Mouse (Mus musculus): ENCODE results near the gene Sord. TPM values are rescaled to one million over a fixed set of nuclear protein-coding genes. Genes with fewer than 3 reads are reported as not detected.

The Sord gene
- polyA plus RNA-seq, 1 experiment from 2014 or later, result 49.7 TPM

DNA sequence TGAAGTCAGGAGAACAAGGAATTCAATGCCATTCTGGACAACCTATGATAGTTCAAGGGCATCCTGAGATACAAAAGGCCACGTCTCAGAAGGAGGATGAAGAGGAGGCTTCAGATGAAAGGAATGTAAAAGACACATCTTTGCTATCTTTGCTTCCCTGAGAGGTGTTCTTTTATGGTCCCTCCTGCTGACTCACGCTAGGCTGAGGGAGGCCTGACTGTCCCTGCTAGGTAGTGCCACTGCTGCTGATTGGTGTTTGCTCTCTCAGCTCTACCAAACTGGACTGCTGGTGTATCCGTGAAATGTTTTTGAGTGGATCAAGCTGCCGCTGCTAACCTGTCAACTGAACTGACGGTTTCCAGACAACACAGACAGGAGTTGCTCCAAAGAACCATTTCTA is 12.8 kb upstream of the Sord start:
- Histone ChIP-seq H3K9me3 (ENCODE audit: control insufficient read depth, low read length) (no peaks in the 10 kb centered on the region), H3K4me3 (ENCODE audit: low read depth, low read length) (no peak overlapping the region), H3K9ac (ENCODE audit: low read length) (no peak overlapping the region), H3K27ac (replicated peaks) (no peak overlapping the region), H3K4me2 (replicated peaks; ENCODE audit: low read depth) (no peak overlapping the region), H3K4me1 (replicated peaks; ENCODE audit: control insufficient read depth, insufficient read depth) (no peaks in the 10 kb centered on the region), H3K27me3 (ENCODE audit: control insufficient read depth, insufficient read depth, low read length) (no peaks in the 10 kb centered on the region), H3K36me3 (ENCODE audit: control insufficient read depth, insufficient read depth, low read length) (no peaks in the 10 kb centered on the region)
- DNase-seq (ENCODE audit: low spot score), result no peak
- WGBS, result 26% methylated on average over 5 of the region's 5 CpGs
- no peak for ATAC-seq (ENCODE audit: low FRiP score, low TSS enrichment)
- no peak for TF ChIP-seq EP300 (optimal IDR thresholded peaks at IDR 0.05)
- TF ChIP-seq CTCF (IDR thresholded peaks at IDR 0.05; ENCODE audit: low read depth), result no peak

DNA sequence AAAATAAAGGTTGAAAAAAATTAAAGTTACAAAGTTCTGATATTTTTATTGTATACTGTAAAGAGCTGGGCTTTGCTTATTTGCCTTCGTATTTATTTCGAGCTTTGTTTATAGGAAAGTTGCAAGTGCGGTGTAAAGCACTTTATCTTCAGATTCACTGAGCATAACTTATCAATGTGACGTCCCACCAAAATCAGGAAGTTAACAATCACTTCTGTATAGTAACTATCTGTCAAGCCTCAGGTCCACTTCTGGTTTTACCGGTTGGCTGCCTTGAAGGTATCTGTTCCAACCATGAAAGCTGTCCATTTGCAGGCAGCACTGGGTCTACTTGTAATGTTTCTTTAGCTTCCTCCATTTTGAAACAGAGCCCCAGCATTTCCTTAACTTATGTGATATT is 12.3 kb upstream of the Sord start:
- no peak overlapping the region for H3K27ac ChIP-seq (replicated peaks)
- TF ChIP-seq EP300 (optimal IDR thresholded peaks at IDR 0.05) (no peak), CTCF (IDR thresholded peaks at IDR 0.05; ENCODE audit: low read depth) (no peak)

DNA sequence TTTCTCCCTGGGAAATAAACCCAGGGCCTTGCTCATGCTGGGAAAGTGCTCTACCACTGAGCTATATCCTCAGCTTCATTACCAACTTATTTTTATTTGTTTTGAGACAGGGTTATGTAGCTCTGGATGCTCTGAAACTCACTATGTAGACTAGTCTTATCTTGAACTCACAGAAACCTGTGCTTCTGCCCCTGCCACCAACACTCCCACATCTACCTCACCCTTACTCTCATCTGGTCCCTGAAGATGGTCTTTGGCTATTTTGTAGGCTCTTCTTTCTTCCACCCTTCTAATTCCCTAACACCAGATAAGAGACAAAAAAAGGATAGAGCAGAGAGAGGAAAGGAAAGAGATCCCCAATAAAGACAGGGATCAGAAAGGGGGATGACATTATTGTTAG is 10.9 kb upstream of the Sord start:
- Histone ChIP-seq H3K27me3 (ENCODE audit: control insufficient read depth, insufficient read depth, low read length) (no peaks in the 10 kb centered on the region), H3K27ac (replicated peaks) (no peak overlapping the region), H3K4me2 (replicated peaks; ENCODE audit: low read depth) (no peak overlapping the region), H3K4me3 (ENCODE audit: low read depth, low read length) (no peak overlapping the region), H3K9me3 (ENCODE audit: control insufficient read depth, low read length) (no peaks in the 10 kb centered on the region), H3K36me3 (ENCODE audit: control insufficient read depth, insufficient read depth, low read length) (no peaks in the 10 kb centered on the region), H3K4me1 (replicated peaks; ENCODE audit: control insufficient read depth, insufficient read depth) (no peaks in the 10 kb centered on the region), H3K9ac (ENCODE audit: low read length) (no peak overlapping the region)
- TF ChIP-seq EP300 (optimal IDR thresholded peaks at IDR 0.05), result no peak
- TF ChIP-seq CTCF (IDR thresholded peaks at IDR 0.05; ENCODE audit: low read depth), result no peak
- no peak for DNase-seq (ENCODE audit: low spot score)
- no peak for ATAC-seq (ENCODE audit: low FRiP score, low TSS enrichment)

More for the DNA sequence above, 12.3 kb upstream of the Sord start:
- ATAC-seq (ENCODE audit: low FRiP score, low TSS enrichment) (no peak), DNase-seq (ENCODE audit: low spot score) (no peak)
- no peaks in the 10 kb centered on the region for H3K27me3 ChIP-seq (ENCODE audit: control insufficient read depth, insufficient read depth, low read length)
- no peaks in the 10 kb centered on the region for H3K9me3 ChIP-seq (ENCODE audit: control insufficient read depth, low read length)
- no peak overlapping the region for H3K9ac ChIP-seq (ENCODE audit: low read length)
- H3K36me3 ChIP-seq (ENCODE audit: control insufficient read depth, insufficient read depth, low read length), result no peaks in the 10 kb centered on the region
- no peak overlapping the region for H3K4me2 ChIP-seq (replicated peaks; ENCODE audit: low read depth)
- WGBS, result 52% methylated on average over 5 of the region's 5 CpGs
- no peaks in the 10 kb centered on the region for H3K4me1 ChIP-seq (replicated peaks; ENCODE audit: control insufficient read depth, insufficient read depth)
- no peak overlapping the region for H3K4me3 ChIP-seq (ENCODE audit: low read depth, low read length)

DNA sequence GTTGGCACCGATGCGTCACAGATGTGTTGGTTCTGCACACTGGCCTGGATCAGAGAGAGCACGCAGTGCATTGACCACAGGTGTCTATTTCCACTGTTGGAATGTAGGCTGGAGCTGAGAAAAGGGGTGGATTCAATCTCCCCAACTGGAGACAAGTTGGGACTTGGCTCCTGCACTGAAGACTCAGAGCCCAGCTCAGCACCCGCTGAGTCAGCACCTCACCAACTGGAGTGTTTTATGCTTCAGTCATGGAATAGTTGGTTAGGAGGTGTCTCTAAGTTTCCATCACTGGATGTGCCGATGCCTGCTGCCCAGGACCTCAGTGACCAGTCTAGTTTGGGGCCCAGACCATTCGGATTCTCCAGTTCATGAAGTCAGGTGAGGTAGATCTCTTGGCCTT is 4.2 kb upstream of the Sord start:
- WGBS, result 80% methylated on average over 6 of the region's 6 CpGs
- no peak overlapping the region for H3K9ac ChIP-seq (ENCODE audit: low read length)
- no peaks in the 10 kb centered on the region for H3K4me1 ChIP-seq (replicated peaks; ENCODE audit: control insufficient read depth, insufficient read depth)
- no peaks in the 10 kb centered on the region for H3K27me3 ChIP-seq (ENCODE audit: control insufficient read depth, insufficient read depth, low read length)
- ATAC-seq (ENCODE audit: low FRiP score, low TSS enrichment) (no peak), DNase-seq (ENCODE audit: low spot score) (no peak)
- H3K9me3 ChIP-seq (ENCODE audit: control insufficient read depth, low read length), result no peaks in the 10 kb centered on the region
- no peaks in the 10 kb centered on the region for H3K36me3 ChIP-seq (ENCODE audit: control insufficient read depth, insufficient read depth, low read length)
- H3K4me2 ChIP-seq (replicated peaks; ENCODE audit: low read depth), result no peak overlapping the region
- TF ChIP-seq EP300 (optimal IDR thresholded peaks at IDR 0.05) (no peak), CTCF (IDR thresholded peaks at IDR 0.05; ENCODE audit: low read depth) (no peak)
- no peak overlapping the region for H3K27ac ChIP-seq (replicated peaks)
- H3K4me3 ChIP-seq (ENCODE audit: low read depth, low read length), result no peak overlapping the region

DNA sequence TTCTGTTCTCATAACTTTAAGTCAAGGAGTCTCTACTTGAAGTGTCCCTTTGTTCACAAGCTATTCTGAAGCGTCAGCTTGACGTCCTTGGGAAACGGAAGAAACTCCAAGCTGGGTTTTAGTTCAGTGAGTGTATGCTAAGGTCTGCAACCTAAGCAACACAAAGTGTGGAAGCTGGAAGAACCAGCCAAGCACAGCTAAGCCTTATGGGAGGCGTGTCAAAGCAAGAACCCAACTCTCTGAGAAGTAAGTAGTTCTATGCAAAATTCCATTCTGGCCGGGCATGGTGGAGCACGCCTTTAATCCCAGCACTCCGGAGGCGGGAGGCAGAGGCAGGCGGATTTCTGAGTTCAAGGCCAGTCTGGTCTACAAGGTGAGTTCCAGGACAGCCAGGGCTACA is 2.9 kb upstream of the Sord start:
- Histone ChIP-seq H3K36me3 (ENCODE audit: control insufficient read depth, insufficient read depth, low read length) (no peaks in the 10 kb centered on the region), H3K4me2 (replicated peaks; ENCODE audit: low read depth) (no peak overlapping the region), H3K27ac (replicated peaks) (no peak overlapping the region), H3K4me3 (ENCODE audit: low read depth, low read length) (no peak overlapping the region), H3K9ac (ENCODE audit: low read length) (no peak overlapping the region), H3K9me3 (ENCODE audit: control insufficient read depth, low read length) (no peaks in the 10 kb centered on the region), H3K27me3 (ENCODE audit: control insufficient read depth, insufficient read depth, low read length) (no peaks in the 10 kb centered on the region), H3K4me1 (replicated peaks; ENCODE audit: control insufficient read depth, insufficient read depth) (no peaks in the 10 kb centered on the region)
- TF ChIP-seq CTCF (IDR thresholded peaks at IDR 0.05; ENCODE audit: low read depth), result no peak
- no peak for DNase-seq (ENCODE audit: low spot score)
- no peak for ATAC-seq (ENCODE audit: low FRiP score, low TSS enrichment)
- WGBS, result 71% methylated on average over 9 of the region's 9 CpGs

DNA sequence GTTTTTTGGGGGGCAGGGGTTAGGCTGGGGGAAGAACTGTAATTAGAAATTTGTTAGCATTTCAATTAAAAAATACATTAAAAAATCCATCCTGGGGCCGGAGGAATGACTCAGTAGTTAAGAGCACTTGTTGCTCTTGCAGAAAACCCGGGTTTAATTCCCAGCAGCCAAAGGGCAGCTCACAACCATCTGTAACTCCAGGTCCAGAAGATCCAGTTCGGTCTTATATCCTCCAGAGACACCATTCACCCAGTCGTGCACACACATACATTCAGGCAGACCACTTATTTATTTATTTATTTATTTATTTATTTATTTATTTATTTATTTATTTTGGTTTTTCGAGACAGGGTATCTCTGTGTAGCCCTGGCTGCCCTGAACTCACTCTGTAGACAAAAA is 1.2 kb upstream of the Sord start:
- H3K27ac ChIP-seq (replicated peaks), result no peak overlapping the region
- DNase-seq (ENCODE audit: low spot score), result no peak
- ATAC-seq (ENCODE audit: low FRiP score, low TSS enrichment), result no peak
- no peaks in the 10 kb centered on the region for H3K27me3 ChIP-seq (ENCODE audit: control insufficient read depth, insufficient read depth, low read length)
- H3K4me1 ChIP-seq (replicated peaks; ENCODE audit: control insufficient read depth, insufficient read depth), result no peaks in the 10 kb centered on the region
- H3K9me3 ChIP-seq (ENCODE audit: control insufficient read depth, low read length), result no peaks in the 10 kb centered on the region
- no peak overlapping the region for H3K9ac ChIP-seq (ENCODE audit: low read length)
- 64% methylated on average over 5 of the region's 5 CpGs for WGBS
- H3K36me3 ChIP-seq (ENCODE audit: control insufficient read depth, insufficient read depth, low read length), result no peaks in the 10 kb centered on the region
- H3K4me2 ChIP-seq (replicated peaks; ENCODE audit: low read depth), result no peak overlapping the region
- no peak overlapping the region for H3K4me3 ChIP-seq (ENCODE audit: low read depth, low read length)
- TF ChIP-seq CTCF (IDR thresholded peaks at IDR 0.05; ENCODE audit: low read depth) (no peak), EP300 (optimal IDR thresholded peaks at IDR 0.05) (no peak)

Data from stomach, postnatal 0 days (tissue).